Mouse (Mus musculus) Patski (cell line): ENCODE measurements around the gene Slc5a1. TPM values are rescaled to one million over a fixed set of nuclear protein-coding genes. Genes with fewer than 3 reads are reported as not detected.

ENCODE experiments used
- ATAC-seq: fragments of 100-300 bp; one replicate; pipeline ENCODE4 v1.8.0; 2021
- CTCF ChIA-PET: fragments of 350-600 bp; sonication (Branson Sonifier 250); formaldehyde crosslinking; loops from one replicate; lab custom pipeline; 2022; ENCODE audit warnings: inconsistent platforms; lab: Charles Lee
- POLR2A ChIA-PET: fragments of 350-600 bp; sonication (Branson Sonifier 250); formaldehyde crosslinking; loops from one replicate; lab custom pipeline; 2022; ENCODE audit warnings: antibody characterized with exemption, inconsistent platforms; lab: Charles Lee
- DNase-seq: peaks from one replicate; pipeline ENCODE4 v3.0.0-alpha.2; 2011; ENCODE audit warnings: low read depth, low spot score
- H3K27me3 ChIP-seq: fragments of 371-371 bp; one replicate; pipeline ENCODE4 v1.5.1; 2021
- CTCF ChIP-seq: fragments of 100-300 bp; IDR thresholded peaks from one replicate; pipeline ENCODE4 v1.5.1; 2021
- in situ Hi-C: fragments of 300-500 bp; cut with MboI; formaldehyde crosslinking; loops from 3 replicates; pipeline ENCODE4 v1.11.1; 2018; ENCODE audit warnings: low pct_unique_long_range_greater_than_20kb, mixed read lengths
- polyA plus RNA-seq: library from polyadenylated mRNA; unstranded; gene quantifications from one replicate; pipeline ENCODE4 v1.2.3, GENCODE M21; 2021

Gene Slc5a1
- polyA plus RNA-seq, 1 experiment from 2014 or later = 0.04 TPM

DNA sequence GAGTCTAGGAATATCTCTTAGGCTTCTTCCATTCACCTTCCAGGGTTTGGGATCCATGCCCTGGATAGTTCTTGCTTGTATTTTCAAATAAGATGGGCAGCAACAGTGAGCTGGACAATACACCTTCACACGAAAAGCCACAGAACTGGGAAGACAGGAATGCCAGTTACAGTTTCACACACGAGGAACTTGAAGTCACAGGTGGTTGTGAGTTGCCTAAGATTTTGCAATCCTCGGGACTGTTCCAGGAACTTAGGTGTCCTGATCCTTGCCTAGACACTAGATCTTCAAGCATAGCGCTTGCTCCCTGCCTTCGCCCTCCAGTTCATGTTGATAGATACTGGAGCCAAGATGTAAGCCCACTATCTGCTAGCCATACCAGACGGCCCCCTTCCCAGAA, 1.6 kb downstream of the Slc5a1 start:
- CTCF ChIA-PET = interaction anchor here (0.8 kb wide), 1 partner anchor 38 kb away, joined by 3 read pairs; no protein-coding TSS in a partner anchor
- POLR2A ChIA-PET = no interaction called here
- in situ Hi-C loops = no loop called here
- no peak for DNase-seq
- H3K27me3 ChIP-seq = no peaks in the 10 kb centered on the region
- ATAC-seq = no peak
- no peak for TF ChIP-seq CTCF

DNA sequence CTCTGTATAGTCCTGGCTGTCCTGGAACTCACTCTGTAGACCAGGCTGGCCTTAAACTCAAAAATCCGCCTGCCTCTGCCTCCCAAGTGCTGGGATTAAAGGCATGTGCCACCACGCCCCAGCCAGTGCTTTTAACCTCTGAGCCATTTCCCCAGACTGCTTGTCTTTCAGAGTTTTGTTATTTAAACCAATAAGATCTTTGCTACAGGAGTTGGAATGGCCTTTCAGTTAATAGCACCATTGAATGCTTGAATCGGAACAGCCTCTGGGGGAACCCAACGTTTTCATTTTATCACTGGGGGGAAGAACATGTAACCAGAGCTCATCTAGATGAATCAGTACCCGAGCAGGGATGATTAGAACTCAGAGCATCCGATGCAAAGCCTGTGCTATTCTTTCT, 3.0 kb downstream of the Slc5a1 start:
- POLR2A ChIA-PET = interaction anchor here (0.5 kb wide), 1 partner anchor 22 kb away, joined by 3 read pairs; no protein-coding TSS in a partner anchor

DNA sequence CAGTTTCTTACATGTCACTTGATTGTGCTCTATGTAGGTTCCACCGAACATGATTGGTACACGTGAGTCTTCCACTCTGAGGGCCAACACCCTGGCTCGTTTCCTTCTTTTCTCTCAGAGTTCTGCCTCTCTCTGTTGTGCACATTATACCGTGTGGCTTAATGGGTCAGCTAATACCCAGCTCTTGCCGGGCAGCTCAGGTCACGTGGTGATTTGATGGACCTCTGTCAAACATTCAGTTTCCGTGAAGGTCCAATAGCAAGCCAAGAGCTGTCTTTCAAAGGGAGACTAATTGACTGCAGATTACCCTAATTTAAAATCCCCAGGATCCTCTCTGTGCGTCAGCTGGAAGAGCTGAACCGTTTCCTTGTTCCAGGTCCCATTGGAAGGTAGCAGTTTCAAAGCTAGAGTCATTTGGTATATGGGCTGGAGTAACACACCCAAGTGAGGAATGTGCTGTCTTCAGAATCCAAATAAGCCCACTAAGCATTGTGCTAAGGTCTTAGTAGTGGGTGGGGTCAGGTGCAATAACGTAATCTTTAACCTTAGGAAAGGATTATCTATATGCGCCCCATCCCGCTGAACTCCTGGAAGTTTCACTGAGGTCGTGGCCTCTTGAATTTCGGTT, 3.9 kb downstream of the Slc5a1 start:
- peaks cover under 1% of the 10 kb centered on the region for H3K27me3 ChIP-seq
- ATAC-seq = no peak
- DNase-seq = no peak
- POLR2A ChIA-PET = interaction anchor here (0.5 kb wide), 1 partner anchor 21 kb away, joined by 3 read pairs; no protein-coding TSS in a partner anchor
- TF ChIP-seq CTCF = no peak
- in situ Hi-C loops = no loop called here
- CTCF ChIA-PET = no interaction called here

More for the DNA sequence above, 3.0 kb downstream of the Slc5a1 start:
- no peak for TF ChIP-seq CTCF
- in situ Hi-C loops = no loop called here
- CTCF ChIA-PET = interaction anchor here (1.1 kb wide), 1 partner anchor 31 kb away, joined by 3 read pairs; no protein-coding TSS in a partner anchor
- no peak for ATAC-seq
- no peaks in the 10 kb centered on the region for H3K27me3 ChIP-seq
- DNase-seq = no peak

DNA sequence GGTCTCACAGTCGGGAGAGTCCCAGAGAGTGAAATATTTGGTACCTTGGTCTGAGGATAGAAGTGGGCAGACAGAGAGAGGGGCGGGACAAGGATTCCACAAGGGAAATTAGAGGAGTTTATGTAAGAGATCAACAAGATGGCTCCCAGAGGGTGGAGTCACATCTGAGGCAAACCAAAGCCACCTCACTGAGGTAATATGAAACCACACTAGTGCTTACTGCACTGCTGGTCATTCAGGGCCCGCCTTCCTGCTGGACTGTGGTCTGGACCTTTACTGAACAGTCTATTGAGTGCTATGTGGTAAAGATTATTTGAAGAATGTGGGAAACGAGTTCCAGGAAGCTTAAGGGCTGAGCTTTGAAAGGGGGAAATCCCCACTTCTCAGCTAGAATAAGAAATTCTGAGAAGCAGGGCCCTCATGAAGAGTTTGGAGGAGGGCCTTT, 17.9 kb downstream of the Slc5a1 start:
- in situ Hi-C loops = no loop called here
- CTCF ChIA-PET = interaction anchor here (4.6 kb wide), 1 partner anchor 22 kb away, joined by 18 read pairs; no protein-coding TSS in a partner anchor
- TF ChIP-seq CTCF = no peak
- ATAC-seq (peak; percentile 93), DNase-seq (no peak)
- no peaks in the 10 kb centered on the region for H3K27me3 ChIP-seq
- POLR2A ChIA-PET = no interaction called here

DNA sequence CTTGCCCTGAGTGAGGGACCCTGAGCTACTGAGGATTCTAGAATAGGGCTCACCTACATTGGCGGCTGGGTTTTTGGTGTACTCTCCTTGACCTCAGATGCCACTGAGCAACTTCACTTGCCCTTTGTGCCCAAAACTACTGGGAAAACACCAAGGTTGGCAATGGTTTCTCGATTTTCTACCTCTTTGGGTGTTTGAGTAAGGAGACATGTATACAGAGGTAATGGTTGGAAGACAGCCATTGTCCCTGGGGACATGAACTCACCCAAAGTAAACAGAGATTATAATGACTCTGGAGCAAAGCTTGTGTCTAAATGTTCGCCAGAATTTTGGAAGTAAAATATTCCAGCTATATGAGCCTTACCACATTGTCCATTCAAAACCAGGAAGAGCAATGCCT, 19.6 kb downstream of the Slc5a1 start:
- DNase-seq = no peak
- ChIA-PET CTCF (interaction anchor here (4.6 kb wide), 1 partner anchor 20 kb away, joined by 18 read pairs; no protein-coding TSS in a partner anchor), POLR2A (interaction anchor here (0.6 kb wide), 1 partner anchor 64 kb away, joined by 3 read pairs; no protein-coding TSS in a partner anchor)
- in situ Hi-C loops = no loop called here
- ATAC-seq = no peak
- no peak for TF ChIP-seq CTCF
- H3K27me3 ChIP-seq = no peaks in the 10 kb centered on the region

DNA sequence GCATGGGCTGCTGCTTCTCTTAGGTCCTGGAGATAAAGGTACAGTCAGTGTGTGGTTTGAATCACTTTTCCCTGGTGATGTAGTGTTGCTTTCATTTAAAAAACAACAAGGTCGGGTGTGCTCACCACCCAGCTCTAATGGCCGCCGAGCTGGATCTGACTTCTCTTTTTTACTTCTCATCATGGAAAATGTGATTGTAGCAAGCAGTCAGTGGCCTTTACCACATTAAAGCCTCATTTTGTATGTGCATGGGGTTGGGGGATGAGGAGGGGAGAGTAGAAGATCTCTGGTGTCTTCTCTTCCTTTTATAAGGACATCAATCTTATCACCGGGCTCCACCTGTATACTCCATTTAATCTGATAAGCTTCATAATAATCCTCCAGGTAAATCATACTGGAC, 21.3 kb downstream of the Slc5a1 start:
- POLR2A ChIA-PET = no interaction called here
- TF ChIP-seq CTCF = no peak
- DNase-seq = no peak
- in situ Hi-C loops = loop anchor here (25.0 kb wide), 1 partner anchor 413 kb away; no protein-coding TSS in a partner anchor
- CTCF ChIA-PET = interaction anchor here (1.2 to 4.6 kb wide), 2 partner anchors 11 to 18 kb away, joined by 3 to 18 read pairs; no protein-coding TSS in a partner anchor
- H3K27me3 ChIP-seq = no peaks in the 10 kb centered on the region
- ATAC-seq = no peak

DNA sequence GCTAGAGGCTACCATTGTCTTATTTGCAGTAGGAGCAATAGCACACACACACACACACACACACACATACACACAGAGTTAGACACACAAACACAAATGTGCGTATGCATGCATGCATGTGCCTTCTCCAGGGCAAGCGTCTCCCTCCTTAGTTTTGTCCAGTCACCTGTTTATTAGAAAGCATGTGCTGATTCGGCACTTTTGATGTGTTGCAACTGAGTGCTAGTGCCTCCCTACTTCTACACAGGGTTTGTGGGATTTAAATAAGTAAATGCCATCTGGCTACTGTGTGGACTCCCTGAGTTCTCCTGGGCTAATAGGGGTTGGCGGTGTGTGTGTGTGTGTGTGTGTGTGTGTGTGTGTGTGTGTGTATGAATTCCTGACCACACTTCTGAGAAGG, 30.1 kb downstream of the Slc5a1 start:
- ATAC-seq (no peak), DNase-seq (no peak)
- in situ Hi-C loops = loop anchor here (10.0 to 25.0 kb wide), 2 partner anchors 219 to 422 kb away; no protein-coding TSS in a partner anchor
- peaks cover 3% of the 10 kb centered on the region for H3K27me3 ChIP-seq
- POLR2A ChIA-PET = no interaction called here
- CTCF ChIA-PET = interaction anchor here (1.0 kb wide), 1 partner anchor 10 kb away, joined by 3 read pairs; no protein-coding TSS in a partner anchor
- TF ChIP-seq CTCF = no peak

DNA sequence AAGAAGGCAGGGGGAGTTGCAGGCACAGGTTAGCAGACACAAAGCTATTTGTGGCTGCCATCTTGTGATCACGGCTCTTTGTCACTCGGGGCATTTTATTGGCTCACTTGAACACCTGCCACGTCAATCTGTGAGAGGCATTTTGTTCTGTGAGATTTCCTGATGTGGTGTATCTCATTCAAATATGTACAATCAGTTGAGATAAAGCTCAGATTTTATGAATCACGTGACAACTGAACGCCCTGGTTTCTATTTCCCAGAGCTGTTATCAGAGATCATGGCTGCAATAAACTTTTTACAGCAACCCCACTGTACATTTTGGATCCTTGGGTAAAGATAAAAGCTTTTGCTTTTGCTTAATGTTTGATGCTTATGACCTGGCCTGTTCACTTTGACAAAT, 31.6 kb downstream of the Slc5a1 start:
- TF ChIP-seq CTCF = no peak
- DNase-seq (no peak), ATAC-seq (no peak)
- peaks cover 9% of the 10 kb centered on the region for H3K27me3 ChIP-seq
- in situ Hi-C loops = loop anchor here (5.0 to 25.0 kb wide), 3 partner anchors 88 to 423 kb away; no protein-coding TSS in a partner anchor
- ChIA-PET POLR2A (no interaction called here), CTCF (interaction anchor here (0.9 to 1.2 kb wide), 3 partner anchors 11 to 58 kb away, joined by 3 read pairs; no protein-coding TSS in a partner anchor)

DNA sequence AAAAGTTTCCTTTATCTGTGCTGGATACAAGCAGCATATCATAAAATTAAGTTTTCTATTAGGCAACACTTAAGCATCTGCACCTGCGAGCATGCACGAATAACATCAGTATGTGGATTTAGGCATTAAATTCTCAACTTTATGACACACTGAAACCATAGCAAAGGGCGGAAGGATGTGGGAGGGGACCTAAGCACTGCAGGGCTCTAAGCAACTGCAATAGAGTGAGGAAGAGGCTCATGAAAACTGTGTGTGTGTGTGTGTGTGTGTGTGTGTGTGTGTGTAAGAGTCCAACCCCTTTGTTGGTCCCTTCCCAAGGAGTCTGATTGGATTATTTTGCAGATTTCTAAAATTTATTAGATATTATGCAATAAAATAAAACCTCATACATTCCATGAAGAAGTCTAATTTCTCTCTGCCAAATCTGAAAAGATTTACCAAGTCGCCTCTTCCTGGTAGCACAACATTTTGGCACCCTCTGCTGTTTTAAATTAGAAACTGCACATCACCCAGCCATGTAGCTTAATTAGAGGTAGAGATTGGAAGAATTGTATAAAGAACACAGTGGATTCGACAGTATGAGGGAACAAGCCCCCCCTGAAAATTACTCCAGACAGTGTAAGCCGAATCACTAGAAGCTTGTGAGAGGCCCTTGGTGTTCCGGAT, 38.9 kb downstream of the Slc5a1 start:
- ChIA-PET CTCF (interaction anchor here (0.8 to 5.7 kb wide), 13 partner anchors 9 to 121 kb away, joined by 3 to 59 read pairs (median 5); no protein-coding TSS in a partner anchor), POLR2A (interaction anchor here (0.5 to 1.5 kb wide), 4 partner anchors 10 to 109 kb away, joined by 3 to 7 read pairs (median 3); no protein-coding TSS in a partner anchor)
- ATAC-seq = no peak
- in situ Hi-C loops = loop anchor here (25.0 kb wide), 1 partner anchor 431 kb away; no protein-coding TSS in a partner anchor
- peak; percentile 69 for TF ChIP-seq CTCF
- DNase-seq = no peak
- H3K27me3 ChIP-seq = peaks cover 13% of the 10 kb centered on the region

DNA sequence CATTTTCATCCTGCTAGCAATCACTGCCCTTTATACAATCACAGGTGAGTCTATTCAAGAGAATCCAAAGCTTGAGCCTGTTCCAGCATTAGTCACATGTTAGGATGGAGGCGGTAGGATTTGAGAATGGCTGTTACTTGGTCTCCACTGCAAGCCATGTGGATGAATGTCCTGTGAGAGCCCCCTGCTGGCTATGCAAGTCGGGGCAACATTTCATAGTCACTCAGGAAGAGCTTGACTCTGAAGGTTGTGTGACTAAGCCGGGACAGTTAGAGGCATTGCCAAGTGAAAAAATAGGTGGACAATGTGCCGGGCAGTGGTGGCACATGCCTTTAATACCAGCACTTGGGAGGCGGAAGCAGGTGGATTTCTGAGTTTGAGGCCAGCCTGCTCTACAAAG, 40.0 kb downstream of the Slc5a1 start:
- ChIA-PET CTCF (interaction anchor here (0.7 to 5.7 kb wide), 12 partner anchors 10 to 122 kb away, joined by 3 to 59 read pairs (median 5); no protein-coding TSS in a partner anchor), POLR2A (interaction anchor here (1.3 kb wide), 1 partner anchor 11 kb away, joined by 3 read pairs; no protein-coding TSS in a partner anchor)
- peak; percentile 74 for ATAC-seq
- peak; percentile 89 for TF ChIP-seq CTCF
- DNase-seq = no peak
- in situ Hi-C loops = loop anchor here (25.0 kb wide), 1 partner anchor 432 kb away; no protein-coding TSS in a partner anchor
- H3K27me3 ChIP-seq = peaks cover 12% of the 10 kb centered on the region
